Mouse (Mus musculus) layer of hippocampus, adult 18-20 months (tissue): ENCODE measurements at regions not wholly inside any gene's neighbourhood (a gene's known extent, or its start where the extent isn't known, plus 50 kb on each side); places are given as distances from the start of the nearest gene placed in this dataset.

Source experiments
- DNase-seq, 2 experiments: peaks; one replicate each; pipeline ENCODE4 v3.0.0; 2022; ENCODE audit warnings: low spot score in 2 of 2

DNA sequence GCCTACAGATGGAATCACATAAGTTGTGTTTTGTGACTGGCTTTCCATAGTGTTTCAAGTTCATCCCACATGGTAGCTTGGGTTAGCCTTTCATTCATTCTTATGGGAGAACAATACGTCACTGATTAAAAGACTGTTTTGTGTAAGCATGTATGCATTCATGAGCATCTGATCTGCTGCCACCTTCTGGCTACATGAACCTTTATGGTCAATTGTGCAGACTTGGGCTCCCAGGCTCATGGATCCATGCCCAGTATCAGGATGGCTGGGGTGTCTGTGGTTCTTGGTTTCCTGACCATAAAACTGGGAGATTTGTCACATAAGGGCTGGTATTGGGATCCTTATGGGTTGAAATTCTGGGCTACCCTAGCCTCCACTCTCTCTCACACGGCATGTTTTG, 90.4 kb upstream of the Kazn start:
- DNase-seq = no peak

DNA sequence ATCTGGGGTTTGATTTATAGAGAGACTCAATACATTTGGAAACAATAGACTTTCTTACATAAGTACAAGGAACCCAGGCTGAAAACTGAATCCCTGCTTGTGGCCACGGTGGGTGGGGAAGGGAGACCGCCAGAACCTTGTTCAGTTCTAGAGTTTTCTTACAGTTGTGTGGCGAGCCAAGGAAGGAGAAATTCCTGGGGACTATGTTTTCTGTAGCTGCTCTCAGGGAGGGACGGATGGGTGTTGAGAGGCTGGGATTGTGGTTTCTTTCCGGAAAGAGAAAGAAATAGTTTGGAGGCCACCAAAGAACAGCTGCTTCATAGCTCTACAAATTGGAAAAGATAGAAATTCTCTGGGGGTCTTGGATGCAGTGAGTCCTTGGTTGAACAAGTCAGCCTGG, 87.3 kb upstream of the Kazn start:
- DNase-seq = no peak

DNA sequence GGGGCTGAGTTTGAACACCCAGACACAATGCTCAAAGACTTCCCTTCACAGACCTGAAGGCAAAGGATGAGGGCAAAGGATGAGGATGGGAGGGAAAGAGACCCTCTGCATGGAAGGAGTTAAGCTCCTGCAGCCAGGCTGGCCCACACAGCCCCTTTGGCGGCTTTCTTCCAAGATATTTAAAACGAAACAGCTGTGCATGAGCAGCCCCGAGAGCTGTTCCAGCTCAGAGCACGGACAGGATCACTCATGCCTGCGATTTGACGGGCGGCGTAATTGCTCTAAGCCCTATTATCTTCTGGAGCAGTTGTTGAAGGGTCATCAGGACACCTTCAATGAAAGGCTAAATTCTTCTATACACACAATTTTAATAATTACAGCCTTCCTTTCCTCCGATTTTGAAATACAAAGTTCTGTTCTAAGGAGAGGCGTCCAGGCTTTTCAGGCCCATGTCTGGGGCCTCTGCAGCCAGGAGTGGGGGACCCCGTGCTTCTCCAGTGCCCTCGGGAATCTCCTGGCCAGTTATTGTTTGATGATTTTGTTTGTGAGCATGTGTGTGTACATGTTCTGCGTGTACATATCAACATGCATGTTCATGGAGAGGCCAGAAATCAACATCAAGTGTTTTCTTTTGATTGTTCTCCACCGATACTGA, 82.1 kb upstream of the Kazn start:
- no peak for DNase-seq

- DNase-seq = peak in 1 of 2 experiments; percentile 34
Measured at GRCm38 (mm10) chr4:142310282-142310681, 71.1 kb upstream of the Kazn start.

- DNase-seq = peak in 1 of 2 experiments; percentile 20
Measured at GRCm38 (mm10) chr4:142308271-142308670, 69.1 kb upstream of the Kazn start.

DNA sequence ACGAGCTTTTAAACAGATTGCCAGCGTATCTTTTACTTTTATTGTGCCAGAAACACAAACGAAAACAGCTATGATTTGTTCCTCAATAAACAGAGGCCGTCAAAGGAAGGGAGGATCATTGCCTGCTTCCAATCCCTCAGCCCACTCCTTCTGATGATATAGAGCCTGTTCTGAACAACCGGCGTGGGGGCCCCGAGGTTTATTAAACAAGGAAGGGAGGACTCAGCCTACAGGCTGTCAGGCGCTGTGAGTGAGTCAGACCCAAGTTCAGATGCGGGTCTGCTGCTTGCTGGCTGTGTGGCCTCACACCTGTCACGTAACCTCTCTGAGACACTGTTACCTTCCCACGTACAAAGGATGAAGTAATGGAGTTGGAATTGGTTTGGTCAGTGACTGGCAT, 68.1 kb upstream of the Kazn start:
- DNase-seq = peak in 1 of 2 experiments; percentile 45

- peak in 1 of 2 experiments; percentile 12 for DNase-seq
Measured at GRCm38 (mm10) chr4:142306076-142306475, 66.9 kb upstream of the Kazn start.

DNA sequence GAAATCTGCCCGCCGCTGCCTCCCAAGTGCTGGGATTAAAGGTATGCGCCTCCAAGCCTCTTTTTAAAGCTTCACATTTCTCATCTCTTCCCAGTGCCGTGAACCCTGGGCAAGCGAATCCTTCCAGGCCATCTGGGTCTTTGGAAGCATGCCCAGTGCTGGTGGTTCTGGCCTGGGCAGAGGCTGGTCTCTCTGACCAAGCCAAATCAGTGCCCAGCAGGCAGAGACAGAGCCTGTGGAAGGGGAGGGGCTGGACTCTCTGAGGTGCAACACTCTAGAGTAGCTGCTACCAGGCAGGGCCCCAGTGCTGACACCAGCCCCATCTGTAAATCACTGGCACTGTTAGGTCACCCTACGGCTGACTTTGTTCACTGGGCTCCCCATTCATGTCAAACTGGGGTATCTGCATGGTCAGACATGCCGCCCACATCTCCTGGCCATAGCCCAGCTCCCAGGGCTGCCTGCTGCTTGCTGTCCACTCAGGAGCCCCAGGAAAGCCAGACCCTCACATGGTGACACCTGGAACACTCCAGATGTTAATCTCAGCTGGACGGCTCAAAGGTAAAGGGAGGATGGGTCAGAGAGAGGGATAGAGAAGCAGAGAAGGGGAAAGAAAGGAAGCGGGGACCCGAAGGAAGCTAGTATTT, 64.3 kb upstream of the Kazn start:
- DNase-seq = peak in 1 of 2 experiments; percentile 29

DNA sequence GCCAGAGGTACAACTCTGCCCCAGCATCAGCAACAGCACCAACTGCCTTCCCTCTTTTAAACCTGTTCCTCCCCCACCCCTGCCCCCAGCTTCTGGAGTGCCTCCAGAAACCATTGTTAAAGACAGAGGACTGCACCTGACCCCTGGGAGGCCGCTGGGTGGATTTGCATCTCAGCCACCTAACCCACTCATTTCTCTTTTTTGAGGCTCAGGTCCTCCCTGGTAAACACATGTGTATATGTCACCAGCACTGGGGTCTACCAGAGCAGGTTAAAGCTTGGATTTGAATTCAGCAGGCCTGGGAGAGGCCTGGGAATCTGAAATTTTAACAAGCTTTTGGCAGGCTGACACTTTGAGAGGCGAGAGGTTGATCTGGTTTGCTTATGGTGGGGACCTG, 63.5 kb upstream of the Kazn start:
- DNase-seq = no peak

- DNase-seq = peak in 1 of 2 experiments; percentile 30
Measured at GRCm38 (mm10) chr4:142302041-142302723, 63.0 kb upstream of the Kazn start.

GRCm38 (mm10) chr4:142298770-142299337, 59.7 kb upstream of the Kazn start:
- DNase-seq = no peak

- DNase-seq = no peak
Measured at GRCm38 (mm10) chr4:142292760-142293159, 53.6 kb upstream of the Kazn start.

DNA sequence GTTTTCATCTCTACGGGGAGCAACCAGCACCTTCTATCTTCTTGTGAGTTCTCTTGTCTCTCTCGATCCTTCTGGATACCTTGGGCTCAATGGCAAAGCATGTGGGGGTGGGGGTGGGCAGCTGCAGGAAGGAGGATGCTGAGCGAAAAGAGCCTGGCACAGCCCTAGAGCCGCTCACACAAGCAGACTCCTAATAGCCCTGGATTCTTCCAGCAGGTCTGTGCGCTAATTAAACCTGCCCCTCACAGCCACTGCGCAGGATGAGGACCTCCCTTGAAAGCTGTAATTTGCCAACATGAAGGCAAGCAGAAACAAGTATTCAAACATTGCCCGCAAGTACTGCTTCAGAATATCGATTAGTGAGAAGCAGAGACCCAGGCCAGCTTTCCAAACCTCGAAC, 53.1 kb upstream of the Kazn start:
- no peak for DNase-seq

DNA sequence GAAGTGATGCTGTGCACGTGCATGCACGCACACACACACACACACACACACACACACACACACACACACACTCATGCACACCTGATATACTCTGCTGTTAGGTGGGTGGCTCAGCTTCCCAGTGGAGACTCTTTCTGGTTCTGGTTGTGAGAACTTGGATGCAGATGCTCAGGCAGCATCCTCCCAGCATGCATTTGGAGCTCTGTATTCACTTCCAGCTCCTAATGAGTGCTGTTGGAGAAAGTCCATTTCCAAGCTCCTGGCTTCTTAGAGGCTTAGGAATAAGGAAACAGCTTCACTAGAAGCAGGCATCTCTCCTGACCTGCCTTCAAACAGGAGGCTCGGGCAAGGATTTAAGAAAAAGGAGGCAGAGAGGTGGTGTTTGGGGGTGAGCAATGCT, 52.2 kb upstream of the Kazn start:
- DNase-seq = no peak
